Mouse (Mus musculus): ENCODE data around the gene Slit3. TPM values are rescaled to one million over a fixed set of nuclear protein-coding genes. Genes with fewer than 3 reads are reported as not detected.

Slit3 gene
- polyA plus RNA-seq, 1 experiment from 2014 or later = 22.2 TPM

- Histone ChIP-seq H3K9me3 (no peaks in the 10 kb centered on the region), H3K27ac (peak overlapping the region; percentile 81), H3K4me3 (no peak overlapping the region), H3K36me3 (no peaks in the 10 kb centered on the region), H3K27me3 (ENCODE audit: insufficient read depth, poor library complexity, severe bottlenecking) (no peaks in the 10 kb centered on the region), H3K4me1 (peaks cover 66% of the 10 kb centered on the region)
- WGBS = 77% methylated on average over 9 of the region's 9 CpGs
- no peak for DNase-seq (ENCODE audit: low spot score)
Observed at GRCm38 (mm10) chr11:35270396-35270795, 149.4 kb downstream of the Slit3 start.

GRCm38 (mm10) chr11:35273416-35273815 lies 152.4 kb downstream of the Slit3 start:
- Histone ChIP-seq H3K9me3 (no peaks in the 10 kb centered on the region), H3K36me3 (no peaks in the 10 kb centered on the region), H3K27ac (peak overlapping the region; percentile 32; the same call in 1 of the 2 replicates), H3K4me1 (peaks cover 78% of the 10 kb centered on the region), H3K4me3 (no peak overlapping the region), H3K27me3 (ENCODE audit: insufficient read depth, poor library complexity, severe bottlenecking) (no peaks in the 10 kb centered on the region)
- no peak for DNase-seq (ENCODE audit: low spot score)
- WGBS = 76% methylated on average over 10 of the region's 10 CpGs

- H3K4me3 ChIP-seq = no peak overlapping the region
- DNase-seq (ENCODE audit: low spot score) = no peak
- H3K27ac ChIP-seq = peak overlapping the region; percentile 32; the same call in 1 of the 2 replicates
- peaks cover 78% of the 10 kb centered on the region for H3K4me1 ChIP-seq
- H3K27me3 ChIP-seq (ENCODE audit: insufficient read depth, poor library complexity, severe bottlenecking) = no peaks in the 10 kb centered on the region
- H3K36me3 ChIP-seq = no peaks in the 10 kb centered on the region
- WGBS = 82% methylated on average over 3 of the region's 3 CpGs
- H3K9me3 ChIP-seq = no peaks in the 10 kb centered on the region
Observed at GRCm38 (mm10) chr11:35274036-35274435, 153.0 kb downstream of the Slit3 start.

GRCm38 (mm10) chr11:35275300-35275699 lies 154.3 kb downstream of the Slit3 start:
- WGBS = 86% methylated on average over 7 of the region's 7 CpGs
- no peak for DNase-seq (ENCODE audit: low spot score)
- Histone ChIP-seq H3K36me3 (no peaks in the 10 kb centered on the region), H3K9me3 (no peaks in the 10 kb centered on the region), H3K27ac (no peak overlapping the region), H3K27me3 (ENCODE audit: insufficient read depth, poor library complexity, severe bottlenecking) (no peaks in the 10 kb centered on the region), H3K4me3 (no peak overlapping the region), H3K4me1 (peaks cover 80% of the 10 kb centered on the region)

GRCm38 (mm10) chr11:35276001-35276400 lies 155.0 kb downstream of the Slit3 start:
- no peak for DNase-seq (ENCODE audit: low spot score)
- WGBS = 81% methylated on average over 11 of the region's 11 CpGs
- peaks cover 80% of the 10 kb centered on the region for H3K4me1 ChIP-seq
- H3K9me3 ChIP-seq = no peaks in the 10 kb centered on the region
- no peaks in the 10 kb centered on the region for H3K36me3 ChIP-seq
- H3K27ac ChIP-seq = no peak overlapping the region
- no peaks in the 10 kb centered on the region for H3K27me3 ChIP-seq (ENCODE audit: insufficient read depth, poor library complexity, severe bottlenecking)
- H3K4me3 ChIP-seq = no peak overlapping the region

- Histone ChIP-seq H3K4me3 (no peak overlapping the region), H3K4me1 (peaks cover 79% of the 10 kb centered on the region), H3K27me3 (ENCODE audit: insufficient read depth, poor library complexity, severe bottlenecking) (no peaks in the 10 kb centered on the region), H3K36me3 (no peaks in the 10 kb centered on the region), H3K9me3 (no peaks in the 10 kb centered on the region), H3K27ac (peak overlapping the region; percentile 37)
- WGBS = 58% methylated on average over 16 of the region's 16 CpGs
- DNase-seq (ENCODE audit: low spot score) = no peak
Observed at GRCm38 (mm10) chr11:35278128-35278769, 157.2 kb downstream of the Slit3 start.

GRCm38 (mm10) chr11:35280826-35281225 lies 159.8 kb downstream of the Slit3 start:
- no peaks in the 10 kb centered on the region for H3K36me3 ChIP-seq
- H3K27ac ChIP-seq = peak overlapping the region; percentile 37; the same call in 1 of the 2 replicates
- no peak overlapping the region for H3K4me3 ChIP-seq
- H3K9me3 ChIP-seq = no peaks in the 10 kb centered on the region
- H3K4me1 ChIP-seq = peaks cover 80% of the 10 kb centered on the region
- WGBS = 73% methylated on average over 6 of the region's 6 CpGs
- no peak for DNase-seq (ENCODE audit: low spot score)
- no peaks in the 10 kb centered on the region for H3K27me3 ChIP-seq (ENCODE audit: insufficient read depth, poor library complexity, severe bottlenecking)

GRCm38 (mm10) chr11:35282001-35282632 lies 161.1 kb downstream of the Slit3 start:
- WGBS = 53% methylated on average over 5 of the region's 5 CpGs
- Histone ChIP-seq H3K9me3 (no peaks in the 10 kb centered on the region), H3K4me3 (no peak overlapping the region), H3K27me3 (ENCODE audit: insufficient read depth, poor library complexity, severe bottlenecking) (no peaks in the 10 kb centered on the region), H3K27ac (peak overlapping the region; percentile 89), H3K4me1 (peaks cover 68% of the 10 kb centered on the region), H3K36me3 (no peaks in the 10 kb centered on the region)
- no peak for DNase-seq (ENCODE audit: low spot score)

GRCm38 (mm10) chr11:35282825-35283571 lies 162.0 kb downstream of the Slit3 start:
- peak; percentile 92 for DNase-seq (ENCODE audit: low spot score)
- Histone ChIP-seq H3K4me3 (peak overlapping the region; percentile 28), H3K36me3 (no peaks in the 10 kb centered on the region), H3K27me3 (ENCODE audit: insufficient read depth, poor library complexity, severe bottlenecking) (no peaks in the 10 kb centered on the region), H3K9me3 (no peaks in the 10 kb centered on the region), H3K27ac (peak overlapping the region; percentile 89), H3K4me1 (peaks cover 60% of the 10 kb centered on the region)
- WGBS = 13% methylated on average over 12 of the region's 12 CpGs

- WGBS = 90% methylated on average over 3 of the region's 3 CpGs
- peak overlapping the region; percentile 89 for H3K27ac ChIP-seq
- no peaks in the 10 kb centered on the region for H3K9me3 ChIP-seq
- H3K4me3 ChIP-seq = no peak overlapping the region
- DNase-seq (ENCODE audit: low spot score) = no peak
- H3K27me3 ChIP-seq (ENCODE audit: insufficient read depth, poor library complexity, severe bottlenecking) = no peaks in the 10 kb centered on the region
- H3K36me3 ChIP-seq = no peaks in the 10 kb centered on the region
- H3K4me1 ChIP-seq = peaks cover 58% of the 10 kb centered on the region
Observed at GRCm38 (mm10) chr11:35283767-35284166, 162.7 kb downstream of the Slit3 start.

- DNase-seq (ENCODE audit: low spot score) = no peak
- no peaks in the 10 kb centered on the region for H3K36me3 ChIP-seq
- 82% methylated on average over 13 of the region's 13 CpGs for WGBS
- no peak overlapping the region for H3K27ac ChIP-seq
- no peaks in the 10 kb centered on the region for H3K27me3 ChIP-seq (ENCODE audit: insufficient read depth, poor library complexity, severe bottlenecking)
- H3K4me1 ChIP-seq = peaks cover 38% of the 10 kb centered on the region
- no peaks in the 10 kb centered on the region for H3K9me3 ChIP-seq
- H3K4me3 ChIP-seq = no peak overlapping the region
Observed at GRCm38 (mm10) chr11:35286578-35287390, 165.8 kb downstream of the Slit3 start.

GRCm38 (mm10) chr11:35288056-35288455 lies 167.0 kb downstream of the Slit3 start:
- Histone ChIP-seq H3K27ac (0 out of 2 replicates have a peak overlapping the region, but pooled peaks have one; percentile 42), H3K9me3 (no peaks in the 10 kb centered on the region), H3K27me3 (ENCODE audit: insufficient read depth, poor library complexity, severe bottlenecking) (no peaks in the 10 kb centered on the region), H3K36me3 (no peaks in the 10 kb centered on the region), H3K4me3 (no peak overlapping the region), H3K4me1 (peaks cover 37% of the 10 kb centered on the region)
- DNase-seq (ENCODE audit: low spot score) = no peak
- WGBS = 86% methylated on average over 7 of the region's 7 CpGs
